Mouse (Mus musculus) gastrocnemius, adult 2 months (tissue): ENCODE results near the gene Lrrn2. TPM values are rescaled to one million over a fixed set of nuclear protein-coding genes. Genes with fewer than 3 reads are reported as not detected.
A peak's percentile ranks its signal among the peaks of the same experiment; 100 is the strongest.

Experiments used
- DNase-seq: peaks from one replicate; pipeline ENCODE4 v3.0.0; 2022
- H3K27ac ChIP-seq: fragments of 200-600 bp; 2 replicates; pipeline ENCODE4 v1.8.1; 2022; ENCODE audit warnings: mild to moderate bottlenecking
- H3K4me3 ChIP-seq: fragments of 200-600 bp; 2 replicates; pipeline ENCODE4 v1.8.1; 2022; ENCODE audit warnings: mild to moderate bottlenecking, moderate library complexity
- CTCF ChIP-seq: fragments of 200-600 bp; IDR thresholded peaks from 2 replicates; pipeline ENCODE4 v1.8.1; 2022; ENCODE audit warnings: antibody characterized with exemption, mild to moderate bottlenecking, moderate library complexity
- intact Hi-C: fragments of 180-260 bp; cut with DNase I; formaldehyde crosslinking; loops from one replicate; pipeline ENCODE4 v1.15.1; 2025
- total RNA-seq, 2 experiments: library from RNA; stranded (reverse); gene quantifications; 2 replicates each; pipeline ENCODE4 v1.2.3; 2021

Gene Lrrn2
- total RNA-seq, 2 experiments from 2014 or later: 0.33 to 0.73 TPM

- intact Hi-C loops: no loop called here
These were observed 12.0 kb downstream of the Lrrn2 start for GRCm38 (mm10) chr1:132892065-132892464.

GRCm38 (mm10) chr1:132893311-132894077, 13.4 kb downstream of the Lrrn2 start:
- Histone ChIP-seq H3K27ac (no peak overlapping the region), H3K4me3 (no peak overlapping the region)
- intact Hi-C loops: no loop called here
- TF ChIP-seq CTCF: no peak
- DNase-seq: peak; percentile 41

More at GRCm38 (mm10) chr1:132892065-132892464, 12.0 kb downstream of the Lrrn2 start:
- TF ChIP-seq CTCF: no peak
- Histone ChIP-seq H3K27ac (no peak overlapping the region), H3K4me3 (no peak overlapping the region)
- DNase-seq: no peak

GRCm38 (mm10) chr1:132899029-132899428, 19.0 kb downstream of the Lrrn2 start:
- no peak overlapping the region for H3K27ac ChIP-seq
- no peak overlapping the region for H3K4me3 ChIP-seq

GRCm38 (mm10) chr1:132899626-132900025, 19.6 kb downstream of the Lrrn2 start:
- Histone ChIP-seq H3K4me3 (no peak overlapping the region), H3K27ac (no peak overlapping the region)
- TF ChIP-seq CTCF: no peak
- no peak for DNase-seq
- intact Hi-C loops: no loop called here

More at GRCm38 (mm10) chr1:132899029-132899428, 19.0 kb downstream of the Lrrn2 start:
- no peak for TF ChIP-seq CTCF
- intact Hi-C loops: no loop called here
- no peak for DNase-seq

GRCm38 (mm10) chr1:132900945-132901344, 20.9 kb downstream of the Lrrn2 start:
- intact Hi-C loops: no loop called here
- no peak overlapping the region for H3K27ac ChIP-seq
- H3K4me3 ChIP-seq: no peak overlapping the region
- TF ChIP-seq CTCF: no peak
- no peak for DNase-seq

GRCm38 (mm10) chr1:132903519-132903918, 23.4 kb downstream of the Lrrn2 start:
- no peak for TF ChIP-seq CTCF
- Histone ChIP-seq H3K27ac (no peak overlapping the region), H3K4me3 (no peak overlapping the region)
- intact Hi-C loops: no loop called here
- DNase-seq: no peak

GRCm38 (mm10) chr1:132909090-132909489, 29.0 kb downstream of the Lrrn2 start:
- TF ChIP-seq CTCF: no peak
- H3K4me3 ChIP-seq: no peak overlapping the region
- no peak overlapping the region for H3K27ac ChIP-seq
- intact Hi-C loops: no loop called here
- no peak for DNase-seq

GRCm38 (mm10) chr1:132909951-132910350, 29.9 kb downstream of the Lrrn2 start:
- TF ChIP-seq CTCF: no peak
- Histone ChIP-seq H3K27ac (no peak overlapping the region), H3K4me3 (no peak overlapping the region)
- intact Hi-C loops: no loop called here
- no peak for DNase-seq

GRCm38 (mm10) chr1:132910414-132911041, 30.5 kb downstream of the Lrrn2 start:
- intact Hi-C loops: no loop called here
- no peak overlapping the region for H3K4me3 ChIP-seq
- DNase-seq: no peak
- no peak for TF ChIP-seq CTCF
- no peak overlapping the region for H3K27ac ChIP-seq

GRCm38 (mm10) chr1:132915849-132916493, 35.9 kb downstream of the Lrrn2 start:
- no peak overlapping the region for H3K27ac ChIP-seq
- H3K4me3 ChIP-seq: no peak overlapping the region
- intact Hi-C loops: no loop called here
- no peak for TF ChIP-seq CTCF
- DNase-seq: no peak

GRCm38 (mm10) chr1:132917554-132917953, 37.5 kb downstream of the Lrrn2 start:
- no peak for TF ChIP-seq CTCF
- no peak overlapping the region for H3K4me3 ChIP-seq
- no peak overlapping the region for H3K27ac ChIP-seq
- DNase-seq: no peak
- intact Hi-C loops: no loop called here

GRCm38 (mm10) chr1:132918117-132918680, 38.1 kb downstream of the Lrrn2 start:
- TF ChIP-seq CTCF: no peak
- no peak for DNase-seq
- Histone ChIP-seq H3K4me3 (no peak overlapping the region), H3K27ac (no peak overlapping the region)
- intact Hi-C loops: no loop called here

- no peak overlapping the region for H3K27ac ChIP-seq
- no peak for TF ChIP-seq CTCF
- intact Hi-C loops: no loop called here
- no peak for DNase-seq
- H3K4me3 ChIP-seq: no peak overlapping the region
These were observed 39.2 kb downstream of the Lrrn2 start for GRCm38 (mm10) chr1:132919258-132919657.
